Mouse (Mus musculus): ENCODE measurements around the gene Pnpla7.

GRCm38 (mm10) chr2:25075506-25075905 lies 99.7 kb downstream of the Pnpla7 start:
- TF ChIP-seq CTCF (IDR thresholded peaks at IDR 0.05; ENCODE audit: low read depth, low read length), result no peak
- TF ChIP-seq POLR2A (IDR thresholded peaks at IDR 0.05; ENCODE audit: borderline replicate concordance, low read depth, low read length), result no peak

Data from bone marrow macrophage, adult 2 months (primary cell).